Mouse (Mus musculus) liver, postnatal 0 days (tissue): ENCODE data around the gene Mut. TPM values are rescaled to one million over a fixed set of nuclear protein-coding genes. Genes with fewer than 3 reads are reported as not detected.

ENCODE experiments used
- ATAC-seq: fragments of 200-750 bp; cut with Nextera tagmentation; 2 replicates; pipeline ENCODE4 v1.8.0; 2017; ENCODE audit warnings: mild to moderate bottlenecking, moderate library complexity
- DNase-seq: peaks from one replicate; pipeline ENCODE4 v3.0.0-alpha.2; 2016
- H3K27ac ChIP-seq: fragments of 300-500 bp; sonication (generic); 2 replicates; pipeline ENCODE4 v1.5.1; 2014; ENCODE audit warnings: antibody characterized with exemption, moderate library complexity, mild to moderate bottlenecking, low read depth
- H3K27me3 ChIP-seq: fragments of 300-500 bp; sonication (generic); 2 replicates; pipeline ENCODE4 v1.6.1; 2014; ENCODE audit warnings: low read length, control low read depth, mixed read lengths; ENCODE audit not compliant: insufficient read depth
- H3K36me3 ChIP-seq: fragments of 300-500 bp; sonication (generic); replicated peaks from 2 replicates; pipeline ENCODE4 v1.6.1; 2014; ENCODE audit warnings: mild to moderate bottlenecking, control low read depth, low read length, moderate library complexity, mixed read lengths; ENCODE audit not compliant: insufficient read depth
- H3K4me1 ChIP-seq: fragments of 300-500 bp; sonication (generic); 2 replicates; pipeline ENCODE4 v1.6.1; 2014; ENCODE audit warnings: antibody characterized with exemption, mild to moderate bottlenecking, control low read depth; ENCODE audit not compliant: insufficient read depth
- H3K4me2 ChIP-seq: fragments of 300-500 bp; sonication (generic); 2 replicates; pipeline ENCODE4 v1.6.1; 2014; ENCODE audit warnings: low read depth, mild to moderate bottlenecking, low read length, moderate library complexity, mixed read lengths
- H3K4me3 ChIP-seq: fragments of 300-500 bp; sonication (generic); 2 replicates; pipeline ENCODE4 v1.5.1; 2014; ENCODE audit warnings: low read depth, low read length
- H3K9ac ChIP-seq: fragments of 300-500 bp; sonication (generic); replicated peaks from 2 replicates; pipeline ENCODE4 v1.6.1; 2014; ENCODE audit warnings: mild to moderate bottlenecking, moderate library complexity
- H3K9me3 ChIP-seq: fragments of 300-500 bp; sonication (generic); 2 replicates; pipeline ENCODE4 v1.6.1; 2016; ENCODE audit warnings: mild to moderate bottlenecking, control low read depth, low read length, mixed read lengths
- CTCF ChIP-seq: sonication (generic); IDR thresholded peaks from 2 replicates; pipeline ENCODE4 v1.5.1; 2016; ENCODE audit warnings: antibody characterized with exemption, low read depth
- EP300 ChIP-seq: IDR thresholded peaks from 2 replicates; pipeline ENCODE4 v1.6.1; 2016; ENCODE audit warnings: antibody characterized with exemption, low read depth, mild to moderate bottlenecking
- WGBS: fragments of 180-500 bp; shearing (Covaris S2); extraction: QIAGEN DNeasy Blood & Tissue Kit; methylation state at CpG from one replicate; pipeline ENCODE4 v1.1.7; 2014; ENCODE audit not compliant: insufficient replicate concordance; 5-methylcytosine and 5-hydroxymethylcytosine counted together
- polyA plus RNA-seq: library from polyadenylated mRNA; unstranded; fragments of >200 nt; fragmentation: Nextera tagmentation; extraction: Ambion mirVana; gene quantifications from 2 replicates; pipeline ENCODE4 v1.2.1, GENCODE M21; 2015

Gene Mut
- polyA plus RNA-seq, 1 experiment from 2014 or later, result 52.0 TPM

- no peaks in the 10 kb centered on the region for H3K9me3 ChIP-seq
- no peak for ATAC-seq
- no peak overlapping the region for H3K9ac ChIP-seq
- no peak overlapping the region for H3K4me3 ChIP-seq
- no peaks in the 10 kb centered on the region for H3K27me3 ChIP-seq
- DNase-seq, result no peak
- 72% methylated on average over 11 of the region's 11 CpGs for WGBS
- no peaks in the 10 kb centered on the region for H3K36me3 ChIP-seq
- no peak overlapping the region for H3K4me2 ChIP-seq
- no peaks in the 10 kb centered on the region for H3K4me1 ChIP-seq
- peak; percentile 20; the same call in 1 of the 2 replicates for TF ChIP-seq CTCF
- no peak for TF ChIP-seq EP300
- H3K27ac ChIP-seq, result no peak overlapping the region
Observed at GRCm38 (mm10) chr17:40977914-40978313, 43.4 kb downstream of the Mut start.

GRCm38 (mm10) chr17:40992102-40992501 is 57.6 kb downstream of the Mut start:
- 56% methylated on average over 3 of the region's 3 CpGs for WGBS
- no peak for ATAC-seq

More at GRCm38 (mm10) chr17:40992102-40992501, 57.6 kb downstream of the Mut start:
- no peaks in the 10 kb centered on the region for H3K4me1 ChIP-seq
- no peaks in the 10 kb centered on the region for H3K36me3 ChIP-seq
- H3K27ac ChIP-seq, result no peak overlapping the region
- no peak for DNase-seq
- TF ChIP-seq EP300, result no peak
- no peak for TF ChIP-seq CTCF
- H3K9me3 ChIP-seq, result no peaks in the 10 kb centered on the region
- no peak overlapping the region for H3K4me3 ChIP-seq
- no peaks in the 10 kb centered on the region for H3K27me3 ChIP-seq
- H3K9ac ChIP-seq, result no peak overlapping the region
- H3K4me2 ChIP-seq, result no peak overlapping the region

Other genes starting within 250 kb of the Mut start
- not detected in 2 replicates for gene Esp1, start 207.6 kb upstream of the Mut start, polyA plus RNA-seq
- gene Crisp2, start 127.7 kb upstream of the Mut start, polyA plus RNA-seq, result 0.13 and 0.15 TPM in 2 replicates
- gene Rhag, start 123.6 kb upstream of the Mut start, polyA plus RNA-seq, result 61.6 and 71.2 TPM in 2 replicates
- 0.09 and 0.22 TPM in 2 replicates for gene 9130008F23Rik, start 54.1 kb upstream of the Mut start, polyA plus RNA-seq
- not detected in 2 replicates for gene Glyatl3, start 20.3 kb upstream of the Mut start, polyA plus RNA-seq
- gene Cenpq, start 362 bp downstream of the Mut start, polyA plus RNA-seq, result 11.7 and 12.4 TPM in 2 replicates